Mouse (Mus musculus): ENCODE measurements around the gene Mdga1. TPM values are rescaled to one million over a fixed set of nuclear protein-coding genes. Genes with fewer than 3 reads are reported as not detected.

The Mdga1 gene
- polyA plus RNA-seq, 1 experiment from 2014 or later, result 1.9 TPM

DNA sequence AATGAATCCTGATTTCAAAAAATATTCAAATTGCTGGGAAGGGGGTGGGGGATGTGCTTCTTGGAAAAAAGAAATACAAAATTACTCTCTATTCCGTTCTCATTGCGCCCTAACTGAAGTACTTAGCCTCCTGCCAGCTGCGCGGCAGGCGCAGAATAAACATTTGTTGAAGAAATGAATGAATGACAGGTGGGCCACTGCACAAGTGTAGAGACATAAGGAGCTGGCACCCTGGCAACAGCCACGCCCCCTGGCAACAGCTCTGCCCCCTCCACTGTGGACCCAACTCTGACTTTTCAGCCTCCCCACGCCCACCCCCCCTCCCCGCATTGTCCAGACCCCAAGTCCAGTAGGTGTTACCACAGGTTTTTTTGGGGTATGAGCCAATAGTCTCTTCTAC, 19.3 kb downstream of the Mdga1 start:
- H3K9ac ChIP-seq (ENCODE audit: low read length), result no peak overlapping the region
- 86% methylated on average over 8 of the region's 8 CpGs for WGBS
- no peaks in the 10 kb centered on the region for H3K9me3 ChIP-seq (ENCODE audit: control insufficient read depth, low read length)
- H3K27ac ChIP-seq (replicated peaks; ENCODE audit: low read depth, low read length), result no peak overlapping the region
- DNase-seq (ENCODE audit: low spot score) (no peak), ATAC-seq (ENCODE audit: insufficient number of reproducible peaks, low FRiP score, low TSS enrichment, low read depth) (no peak)
- no peak overlapping the region for H3K4me3 ChIP-seq (ENCODE audit: low read depth, low read length)
- no peak overlapping the region for H3K4me2 ChIP-seq (ENCODE audit: low read depth, severe bottlenecking)
- no peaks in the 10 kb centered on the region for H3K27me3 ChIP-seq (ENCODE audit: control insufficient read depth, insufficient read depth, low read length)
- no peaks in the 10 kb centered on the region for H3K36me3 ChIP-seq (ENCODE audit: control insufficient read depth, insufficient read depth, low read length)
- peaks cover 4% of the 10 kb centered on the region for H3K4me1 ChIP-seq (ENCODE audit: control insufficient read depth, insufficient read depth, low read length)

DNA sequence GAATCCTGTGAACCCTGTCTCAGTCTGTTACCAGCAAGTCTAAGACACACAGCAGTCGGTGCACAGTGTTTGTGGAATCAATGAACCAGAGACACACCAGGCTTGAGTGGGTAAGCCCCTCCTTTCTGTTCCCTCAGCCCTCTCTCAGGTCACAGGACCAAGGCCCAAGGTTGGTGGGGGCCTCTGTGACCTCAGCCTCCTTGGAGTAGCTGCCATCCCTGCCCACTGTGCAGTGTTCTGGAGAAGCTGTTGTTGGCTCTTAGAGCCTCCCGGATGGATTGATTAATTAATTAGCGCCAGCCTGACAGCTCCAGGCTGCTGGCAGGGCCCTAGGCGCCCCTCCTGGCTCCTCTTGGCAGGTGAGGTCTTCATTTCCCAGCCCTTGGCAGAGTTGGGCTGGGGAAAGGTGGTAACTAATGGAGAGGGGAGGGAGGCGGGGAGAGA, 22.6 kb downstream of the Mdga1 start:
- WGBS, result 45% methylated on average over 5 of the region's 5 CpGs
- Histone ChIP-seq H3K9ac (ENCODE audit: low read length) (no peak overlapping the region), H3K27me3 (ENCODE audit: control insufficient read depth, insufficient read depth, low read length) (no peaks in the 10 kb centered on the region), H3K4me3 (ENCODE audit: low read depth, low read length) (no peak overlapping the region), H3K27ac (replicated peaks; ENCODE audit: low read depth, low read length) (no peak overlapping the region), H3K4me1 (ENCODE audit: control insufficient read depth, insufficient read depth, low read length) (peaks cover 4% of the 10 kb centered on the region), H3K36me3 (ENCODE audit: control insufficient read depth, insufficient read depth, low read length) (no peaks in the 10 kb centered on the region), H3K9me3 (ENCODE audit: control insufficient read depth, low read length) (no peaks in the 10 kb centered on the region), H3K4me2 (ENCODE audit: low read depth, severe bottlenecking) (no peak overlapping the region)
- no peak for ATAC-seq (ENCODE audit: insufficient number of reproducible peaks, low FRiP score, low TSS enrichment, low read depth)
- no peak for DNase-seq (ENCODE audit: low spot score)

DNA sequence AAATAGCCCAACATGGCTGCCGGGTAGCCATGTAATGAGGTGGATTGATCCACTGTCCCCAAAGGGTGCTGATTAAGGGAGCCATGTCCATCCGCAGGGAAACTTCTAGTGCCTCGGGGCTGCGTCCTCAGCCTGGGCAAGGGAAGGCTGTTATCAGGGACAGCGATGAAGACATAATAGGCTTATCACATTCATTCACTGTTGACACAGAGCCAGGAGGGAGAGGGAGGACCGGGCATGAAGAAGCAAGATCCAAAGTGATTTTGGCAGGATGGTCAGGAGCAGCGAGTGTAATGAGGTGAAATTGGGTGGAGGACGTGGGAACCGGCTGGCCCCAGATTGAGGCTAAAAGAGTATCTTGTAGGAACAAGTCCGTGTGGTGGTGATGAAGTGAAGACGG, 25.5 kb downstream of the Mdga1 start:
- H3K9ac ChIP-seq (ENCODE audit: low read length), result no peak overlapping the region
- no peak for DNase-seq (ENCODE audit: low spot score)
- no peaks in the 10 kb centered on the region for H3K4me1 ChIP-seq (ENCODE audit: control insufficient read depth, insufficient read depth, low read length)
- H3K27me3 ChIP-seq (ENCODE audit: control insufficient read depth, insufficient read depth, low read length), result no peaks in the 10 kb centered on the region
- H3K4me2 ChIP-seq (ENCODE audit: low read depth, severe bottlenecking), result no peak overlapping the region
- H3K27ac ChIP-seq (replicated peaks; ENCODE audit: low read depth, low read length), result no peak overlapping the region
- no peak for ATAC-seq (ENCODE audit: insufficient number of reproducible peaks, low FRiP score, low TSS enrichment, low read depth)
- no peak overlapping the region for H3K4me3 ChIP-seq (ENCODE audit: low read depth, low read length)
- no peaks in the 10 kb centered on the region for H3K36me3 ChIP-seq (ENCODE audit: control insufficient read depth, insufficient read depth, low read length)
- H3K9me3 ChIP-seq (ENCODE audit: control insufficient read depth, low read length), result no peaks in the 10 kb centered on the region
- WGBS, result 83% methylated on average over 11 of the region's 11 CpGs

DNA sequence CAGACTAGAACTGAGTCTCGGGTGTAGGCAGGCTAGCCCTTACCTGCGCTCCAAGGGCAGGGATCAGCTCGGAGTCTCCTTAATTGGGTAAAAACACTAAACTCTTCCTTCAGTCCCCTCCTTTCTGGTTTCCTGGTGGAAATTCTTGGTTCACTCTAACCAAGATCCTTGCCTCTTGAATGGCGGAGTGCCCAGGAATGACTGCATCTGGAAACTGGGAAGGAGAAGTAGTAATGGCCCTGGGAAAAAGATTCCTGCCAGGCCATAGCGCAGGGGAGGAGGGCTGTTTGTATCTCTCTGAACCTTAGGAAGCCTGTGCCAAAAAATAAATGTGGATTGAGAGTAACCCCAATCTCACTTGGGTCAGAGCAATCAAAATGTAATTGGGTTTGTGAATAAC, 30.9 kb downstream of the Mdga1 start:
- Histone ChIP-seq H3K27me3 (ENCODE audit: control insufficient read depth, insufficient read depth, low read length) (no peaks in the 10 kb centered on the region), H3K36me3 (ENCODE audit: control insufficient read depth, insufficient read depth, low read length) (no peaks in the 10 kb centered on the region), H3K9me3 (ENCODE audit: control insufficient read depth, low read length) (no peaks in the 10 kb centered on the region), H3K9ac (ENCODE audit: low read length) (no peak overlapping the region), H3K4me1 (ENCODE audit: control insufficient read depth, insufficient read depth, low read length) (no peaks in the 10 kb centered on the region), H3K27ac (replicated peaks; ENCODE audit: low read depth, low read length) (no peak overlapping the region), H3K4me2 (ENCODE audit: low read depth, severe bottlenecking) (no peak overlapping the region), H3K4me3 (ENCODE audit: low read depth, low read length) (no peak overlapping the region)
- no peak for ATAC-seq (ENCODE audit: insufficient number of reproducible peaks, low FRiP score, low TSS enrichment, low read depth)
- WGBS, result 94% methylated on average over 5 of the region's 5 CpGs
- no peak for DNase-seq (ENCODE audit: low spot score)

DNA sequence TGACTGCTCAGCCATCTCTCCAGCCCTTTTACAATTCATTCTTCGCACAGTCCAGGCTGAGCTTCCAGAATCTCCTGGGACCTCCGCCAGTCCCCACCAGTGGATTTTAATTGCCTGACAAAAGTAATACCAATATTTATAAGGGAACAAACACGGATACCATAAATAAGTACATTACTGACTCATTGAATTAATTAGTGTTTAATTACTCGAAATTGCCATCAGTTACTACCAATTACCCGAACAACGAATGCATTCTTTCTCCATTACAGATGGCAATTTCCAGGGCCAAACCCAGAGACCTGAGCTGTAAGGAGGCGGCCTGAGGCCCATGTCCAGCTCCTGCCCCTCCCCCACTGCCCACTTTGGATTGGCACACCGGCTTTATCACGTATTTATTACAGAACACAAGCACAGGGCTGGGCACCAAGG, 32.5 kb downstream of the Mdga1 start:
- Histone ChIP-seq H3K4me3 (ENCODE audit: low read depth, low read length) (no peak overlapping the region), H3K9me3 (ENCODE audit: control insufficient read depth, low read length) (no peaks in the 10 kb centered on the region), H3K4me2 (ENCODE audit: low read depth, severe bottlenecking) (no peak overlapping the region), H3K36me3 (ENCODE audit: control insufficient read depth, insufficient read depth, low read length) (no peaks in the 10 kb centered on the region), H3K9ac (ENCODE audit: low read length) (no peak overlapping the region), H3K27ac (replicated peaks; ENCODE audit: low read depth, low read length) (no peak overlapping the region), H3K27me3 (ENCODE audit: control insufficient read depth, insufficient read depth, low read length) (no peaks in the 10 kb centered on the region), H3K4me1 (ENCODE audit: control insufficient read depth, insufficient read depth, low read length) (no peaks in the 10 kb centered on the region)
- ATAC-seq (ENCODE audit: insufficient number of reproducible peaks, low FRiP score, low TSS enrichment, low read depth) (no peak), DNase-seq (ENCODE audit: low spot score) (no peak)
- WGBS, result 81% methylated on average over 9 of the region's 9 CpGs

DNA sequence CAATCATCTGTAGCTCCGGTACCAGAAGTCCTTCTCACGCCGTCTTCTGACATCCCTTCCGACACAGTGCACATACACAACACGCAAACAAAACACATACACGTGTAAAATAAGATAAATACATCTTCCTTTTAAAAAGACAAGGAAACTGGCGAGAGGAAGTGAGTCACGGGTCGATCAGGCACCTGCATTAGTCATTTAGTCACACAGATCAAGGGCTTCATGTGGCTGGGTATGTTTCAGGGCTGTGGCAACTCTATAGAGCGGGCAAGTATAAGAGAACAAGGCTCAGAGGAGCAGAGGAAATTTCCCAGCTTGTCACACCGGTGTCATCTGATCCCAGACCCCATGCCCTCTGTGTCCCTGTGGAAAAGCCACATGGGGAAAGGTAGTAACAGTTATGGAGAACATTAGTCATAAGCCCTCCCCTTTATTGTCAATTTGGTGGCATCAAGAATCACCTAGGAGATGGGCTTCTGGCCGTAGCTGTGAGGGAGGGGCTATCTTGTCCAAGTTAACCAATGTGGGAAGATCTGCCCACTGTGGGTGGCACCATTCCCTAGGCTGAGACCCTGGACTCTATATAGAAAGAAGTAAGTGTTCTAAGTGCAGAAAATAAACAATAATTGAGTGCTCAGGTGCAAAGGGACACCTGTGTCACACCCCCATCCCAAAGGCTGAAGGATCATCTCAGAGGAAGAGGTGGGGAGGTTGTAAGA, 35.6 kb downstream of the Mdga1 start:
- H3K9me3 ChIP-seq (ENCODE audit: control insufficient read depth, low read length), result no peaks in the 10 kb centered on the region
- ATAC-seq (ENCODE audit: insufficient number of reproducible peaks, low FRiP score, low TSS enrichment, low read depth) (no peak), DNase-seq (ENCODE audit: low spot score) (no peak)
- H3K4me3 ChIP-seq (ENCODE audit: low read depth, low read length), result no peak overlapping the region
- no peak overlapping the region for H3K9ac ChIP-seq (ENCODE audit: low read length)
- H3K36me3 ChIP-seq (ENCODE audit: control insufficient read depth, insufficient read depth, low read length), result no peaks in the 10 kb centered on the region
- H3K4me2 ChIP-seq (ENCODE audit: low read depth, severe bottlenecking), result no peak overlapping the region
- no peak overlapping the region for H3K27ac ChIP-seq (replicated peaks; ENCODE audit: low read depth, low read length)
- 88% methylated on average over 12 of the region's 12 CpGs for WGBS
- no peaks in the 10 kb centered on the region for H3K4me1 ChIP-seq (ENCODE audit: control insufficient read depth, insufficient read depth, low read length)
- peaks cover 4% of the 10 kb centered on the region; the same call in 1 of the 2 replicates for H3K27me3 ChIP-seq (ENCODE audit: control insufficient read depth, insufficient read depth, low read length)

DNA sequence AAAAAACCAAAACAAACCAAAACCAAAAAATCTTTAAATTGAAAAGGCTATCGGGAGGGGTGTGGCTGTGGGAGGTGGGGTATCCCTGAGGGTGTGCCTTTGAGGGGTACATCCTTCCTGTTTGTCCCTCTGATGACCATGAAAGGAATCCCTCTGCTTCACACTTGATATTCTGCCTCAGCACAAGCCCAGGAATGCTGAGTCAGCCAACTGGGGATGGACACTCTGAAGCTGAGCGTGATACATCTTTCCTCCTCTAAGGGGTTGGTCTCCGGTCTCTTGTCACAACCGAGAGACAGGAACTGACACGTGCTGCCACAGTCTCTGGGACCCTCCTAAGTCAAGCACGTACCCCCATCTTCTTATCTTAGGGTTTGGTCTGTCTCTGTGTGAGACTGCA, 37.1 kb downstream of the Mdga1 start:
- peaks cover 4% of the 10 kb centered on the region; the same call in 1 of the 2 replicates for H3K27me3 ChIP-seq (ENCODE audit: control insufficient read depth, insufficient read depth, low read length)
- no peak for DNase-seq (ENCODE audit: low spot score)
- no peak overlapping the region for H3K9ac ChIP-seq (ENCODE audit: low read length)

DNA sequence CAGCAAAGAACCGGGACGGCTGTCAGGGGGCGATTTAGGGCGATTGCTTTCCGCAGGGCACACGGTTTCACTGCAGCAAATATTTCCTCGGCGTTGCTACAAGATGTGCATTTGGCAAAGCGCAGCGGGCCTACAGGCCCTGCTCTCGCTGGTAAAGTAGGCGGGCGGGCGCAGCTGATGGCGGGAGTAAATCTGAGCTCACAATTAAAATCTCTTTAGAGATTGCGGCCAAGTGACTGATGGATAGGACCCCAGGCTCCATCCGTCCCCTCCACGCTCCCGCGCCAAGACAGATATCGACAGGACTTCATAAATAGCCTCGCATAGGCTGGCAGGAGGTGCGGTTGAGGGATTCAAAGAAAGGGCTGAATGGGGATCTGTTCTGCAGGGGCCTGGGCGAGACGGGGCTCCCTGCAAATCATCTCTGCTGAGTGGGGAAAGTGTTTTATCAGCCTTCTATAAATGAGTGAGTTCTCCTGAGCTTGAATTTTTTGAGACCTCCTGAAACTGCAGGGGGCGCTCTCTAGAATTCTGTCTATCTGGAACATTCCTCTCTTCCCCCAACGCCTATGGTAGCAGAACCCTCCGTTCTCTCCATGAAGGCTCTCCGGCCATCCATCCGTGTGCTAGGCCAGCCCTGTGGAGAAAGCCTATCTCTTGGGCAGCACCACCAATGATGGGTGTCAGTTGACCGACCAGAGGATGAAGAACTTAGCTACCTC, 38.5 kb downstream of the Mdga1 start:
- WGBS, result 80% methylated on average over 31 of the region's 31 CpGs
- H3K4me2 ChIP-seq (ENCODE audit: low read depth, severe bottlenecking), result no peak overlapping the region
- H3K27me3 ChIP-seq (ENCODE audit: control insufficient read depth, insufficient read depth, low read length), result peaks cover 4% of the 10 kb centered on the region; the same call in 1 of the 2 replicates
- H3K27ac ChIP-seq (replicated peaks; ENCODE audit: low read depth, low read length), result no peak overlapping the region
- no peaks in the 10 kb centered on the region for H3K36me3 ChIP-seq (ENCODE audit: control insufficient read depth, insufficient read depth, low read length)
- ATAC-seq (ENCODE audit: insufficient number of reproducible peaks, low FRiP score, low TSS enrichment, low read depth), result no peak
- no peaks in the 10 kb centered on the region for H3K9me3 ChIP-seq (ENCODE audit: control insufficient read depth, low read length)
- no peak overlapping the region for H3K4me3 ChIP-seq (ENCODE audit: low read depth, low read length)
- no peak for DNase-seq (ENCODE audit: low spot score)
- H3K9ac ChIP-seq (ENCODE audit: low read length), result no peak overlapping the region
- no peaks in the 10 kb centered on the region for H3K4me1 ChIP-seq (ENCODE audit: control insufficient read depth, insufficient read depth, low read length)

More for the DNA sequence above, 37.1 kb downstream of the Mdga1 start:
- H3K4me1 ChIP-seq (ENCODE audit: control insufficient read depth, insufficient read depth, low read length), result no peaks in the 10 kb centered on the region
- no peak for ATAC-seq (ENCODE audit: insufficient number of reproducible peaks, low FRiP score, low TSS enrichment, low read depth)
- H3K4me2 ChIP-seq (ENCODE audit: low read depth, severe bottlenecking), result no peak overlapping the region
- no peaks in the 10 kb centered on the region for H3K9me3 ChIP-seq (ENCODE audit: control insufficient read depth, low read length)
- no peak overlapping the region for H3K27ac ChIP-seq (replicated peaks; ENCODE audit: low read depth, low read length)
- H3K4me3 ChIP-seq (ENCODE audit: low read depth, low read length), result no peak overlapping the region
- H3K36me3 ChIP-seq (ENCODE audit: control insufficient read depth, insufficient read depth, low read length), result no peaks in the 10 kb centered on the region
- WGBS, result 88% methylated on average over 6 of the region's 6 CpGs

Data from limb, embryonic 11.5 days (tissue).